Mouse (Mus musculus) heart, embryonic 15.5 days (tissue): ENCODE results near the gene Nfasc. TPM values are rescaled to one million over a fixed set of nuclear protein-coding genes. Genes with fewer than 3 reads are reported as not detected.
A peak's percentile ranks its signal among the peaks of the same experiment; 100 is the strongest.

Experiments used
- ATAC-seq: fragments of 200-750 bp; cut with Nextera tagmentation; replicated peaks from 2 replicates; pipeline ENCODE4 v1.8.0; 2017; ENCODE audit warnings: low read depth, moderate TSS enrichment; ENCODE audit not compliant: insufficient number of reproducible peaks, insufficient read depth, low FRiP score
- H3K27ac ChIP-seq: fragments of 300-500 bp; sonication (generic); 2 replicates; pipeline ENCODE4 v1.5.1; 2015; ENCODE audit warnings: mild to moderate bottlenecking, inconsistent platforms
- H3K27me3 ChIP-seq: fragments of 300-500 bp; sonication (generic); 2 replicates; pipeline ENCODE4 v1.6.1; 2015; ENCODE audit warnings: inconsistent platforms
- H3K36me3 ChIP-seq: fragments of 300-500 bp; sonication (generic); 2 replicates; pipeline ENCODE4 v1.6.1; 2015; ENCODE audit warnings: mild to moderate bottlenecking, inconsistent platforms
- H3K4me1 ChIP-seq: fragments of 300-500 bp; sonication (generic); replicated peaks from 2 replicates; pipeline ENCODE4 v1.6.1; 2015; ENCODE audit warnings: inconsistent platforms
- H3K4me2 ChIP-seq: fragments of 300-500 bp; sonication (generic); 2 replicates; pipeline ENCODE4 v1.6.1; 2015; ENCODE audit warnings: inconsistent platforms, mild to moderate bottlenecking, moderate library complexity
- H3K4me3 ChIP-seq: fragments of 300-500 bp; sonication (generic); 2 replicates; pipeline ENCODE4 v1.5.1; 2015; ENCODE audit warnings: mild to moderate bottlenecking, inconsistent platforms
- H3K9ac ChIP-seq: fragments of 300-500 bp; sonication (generic); 2 replicates; pipeline ENCODE4 v1.6.1; 2015; ENCODE audit warnings: mild to moderate bottlenecking, inconsistent platforms
- H3K9me3 ChIP-seq: fragments of 300-500 bp; sonication (generic); replicated peaks from 2 replicates; pipeline ENCODE4 v1.6.1; 2016; ENCODE audit warnings: inconsistent platforms
- WGBS: fragments of 180-500 bp; shearing (Covaris S2); methylation state at CpG from one replicate; pipeline ENCODE4 v1.1.7; 2015; ENCODE audit warnings: mixed read lengths; 5-methylcytosine and 5-hydroxymethylcytosine counted together
- polyA plus RNA-seq: library from polyadenylated mRNA; unstranded; fragments of >200 nt; fragmentation: Nextera tagmentation; extraction: Ambion mirVana; gene quantifications from 2 replicates; pipeline ENCODE4 v1.2.1, GENCODE M21; 2015

Gene Nfasc
- polyA plus RNA-seq, 1 experiment from 2014 or later = 0.28 TPM

- 50% methylated on average over 10 of the region's 10 CpGs for WGBS
- Histone ChIP-seq H3K36me3 (no peaks in the 10 kb centered on the region), H3K27me3 (peaks cover 16% of the 10 kb centered on the region; the same call in 1 of the 2 replicates), H3K9ac (no peak overlapping the region), H3K9me3 (no peaks in the 10 kb centered on the region), H3K4me1 (peaks cover 25% of the 10 kb centered on the region), H3K27ac (no peak overlapping the region), H3K4me3 (no peak overlapping the region), H3K4me2 (no peak overlapping the region)
- ATAC-seq = no peak
These were observed 179.2 kb downstream of the Nfasc start for GRCm38 (mm10) chr1:132562337-132562795.

- no peak overlapping the region for H3K4me2 ChIP-seq
- no peak overlapping the region for H3K9ac ChIP-seq
- 54% methylated on average over 8 of the region's 8 CpGs for WGBS
- H3K27ac ChIP-seq = no peak overlapping the region
- peaks cover 29% of the 10 kb centered on the region for H3K4me1 ChIP-seq
- H3K4me3 ChIP-seq = no peak overlapping the region
- no peak for ATAC-seq
- peaks cover 16% of the 10 kb centered on the region; the same call in 1 of the 2 replicates for H3K27me3 ChIP-seq
- no peaks in the 10 kb centered on the region for H3K9me3 ChIP-seq
- H3K36me3 ChIP-seq = no peaks in the 10 kb centered on the region
These were observed 180.5 kb downstream of the Nfasc start for GRCm38 (mm10) chr1:132560907-132561700.

- H3K9ac ChIP-seq = no peak overlapping the region
- no peak overlapping the region for H3K4me3 ChIP-seq
- no peaks in the 10 kb centered on the region for H3K9me3 ChIP-seq
- H3K27me3 ChIP-seq = peaks cover 16% of the 10 kb centered on the region; the same call in 1 of the 2 replicates
- H3K4me1 ChIP-seq = peaks cover 26% of the 10 kb centered on the region
- H3K27ac ChIP-seq = no peak overlapping the region
- no peak overlapping the region for H3K4me2 ChIP-seq
- WGBS = 25% methylated on average over 6 of the region's 6 CpGs
- H3K36me3 ChIP-seq = no peaks in the 10 kb centered on the region
- ATAC-seq = no peak
These were observed 182.6 kb downstream of the Nfasc start for GRCm38 (mm10) chr1:132559045-132559444.

GRCm38 (mm10) chr1:132557901-132558631 lies 183.5 kb downstream of the Nfasc start:
- 8% methylated on average over 9 of the region's 9 CpGs for WGBS
- H3K27me3 ChIP-seq = peaks cover 16% of the 10 kb centered on the region; the same call in 1 of the 2 replicates

GRCm38 (mm10) chr1:132543789-132544188 lies 197.8 kb downstream of the Nfasc start:
- H3K27me3 ChIP-seq = peaks cover 77% of the 10 kb centered on the region
- no peak for ATAC-seq
- no peaks in the 10 kb centered on the region for H3K36me3 ChIP-seq
- no peak overlapping the region for H3K27ac ChIP-seq
- WGBS = 66% methylated on average over 8 of the region's 8 CpGs
- no peaks in the 10 kb centered on the region for H3K9me3 ChIP-seq
- H3K4me3 ChIP-seq = no peak overlapping the region
- H3K4me2 ChIP-seq = no peak overlapping the region
- no peak overlapping the region for H3K9ac ChIP-seq
- peaks cover 14% of the 10 kb centered on the region for H3K4me1 ChIP-seq

More at GRCm38 (mm10) chr1:132557901-132558631, 183.5 kb downstream of the Nfasc start:
- Histone ChIP-seq H3K4me1 (peaks cover 26% of the 10 kb centered on the region), H3K27ac (no peak overlapping the region), H3K9ac (no peak overlapping the region), H3K9me3 (no peaks in the 10 kb centered on the region), H3K4me3 (no peak overlapping the region), H3K4me2 (no peak overlapping the region), H3K36me3 (no peaks in the 10 kb centered on the region)
- peak; percentile 79 for ATAC-seq

GRCm38 (mm10) chr1:132542762-132543306 lies 198.8 kb downstream of the Nfasc start, which contains the start of gene Cntn2:
Gene Cntn2 (minus strand): TSS chr1:132543256.
- 2% methylated on average over 30 of the region's 30 CpGs for WGBS
- peak within 1 kb of the TSS; percentile 5; the same call in 1 of the 2 replicates for H3K4me3 ChIP-seq
- peak within 1 kb of the TSS; percentile 42 for H3K4me2 ChIP-seq
- ATAC-seq = peak; percentile 19; the same call in 1 of the 2 replicates
- H3K9ac ChIP-seq = no peak within 1 kb of the TSS
- no peak within 1 kb of the TSS for H3K27ac ChIP-seq
- no peaks in the 10 kb centered on the region for H3K9me3 ChIP-seq
- H3K4me1 ChIP-seq = peaks cover 14% of the 10 kb centered on the region
- peaks cover 75% of the 10 kb centered on the region for H3K27me3 ChIP-seq
- no peaks in the 10 kb centered on the region for H3K36me3 ChIP-seq

GRCm38 (mm10) chr1:132541824-132542599 lies 199.6 kb downstream of the Nfasc start:
- H3K27ac ChIP-seq = no peak overlapping the region
- peaks cover 14% of the 10 kb centered on the region for H3K4me1 ChIP-seq
- no peaks in the 10 kb centered on the region for H3K36me3 ChIP-seq
- H3K4me3 ChIP-seq = 0 out of 2 replicates have a peak overlapping the region, but pooled peaks have one; percentile 5
- no peak overlapping the region for H3K4me2 ChIP-seq
- ATAC-seq = 0 out of 2 replicates have a peak, but pooled peaks have one; percentile 8
- no peak overlapping the region for H3K9ac ChIP-seq
- 14% methylated on average over 5 of the region's 5 CpGs for WGBS
- no peaks in the 10 kb centered on the region for H3K9me3 ChIP-seq
- H3K27me3 ChIP-seq = peaks cover 80% of the 10 kb centered on the region

GRCm38 (mm10) chr1:132541171-132541823 lies 200.3 kb downstream of the Nfasc start:
- H3K36me3 ChIP-seq = no peaks in the 10 kb centered on the region
- no peak overlapping the region for H3K4me2 ChIP-seq
- no peak overlapping the region for H3K9ac ChIP-seq
- H3K4me3 ChIP-seq = no peak overlapping the region
- peaks cover 14% of the 10 kb centered on the region for H3K4me1 ChIP-seq
- ATAC-seq = no peak
- 4% methylated on average over 14 of the region's 14 CpGs for WGBS
- H3K27me3 ChIP-seq = peaks cover 85% of the 10 kb centered on the region
- H3K9me3 ChIP-seq = no peaks in the 10 kb centered on the region
- H3K27ac ChIP-seq = no peak overlapping the region

- Histone ChIP-seq H3K4me1 (peaks cover 14% of the 10 kb centered on the region), H3K4me3 (no peak overlapping the region), H3K9me3 (no peaks in the 10 kb centered on the region), H3K27ac (no peak overlapping the region), H3K36me3 (no peaks in the 10 kb centered on the region), H3K4me2 (no peak overlapping the region), H3K9ac (no peak overlapping the region), H3K27me3 (peaks cover 90% of the 10 kb centered on the region)
- 34% methylated on average over 7 of the region's 7 CpGs for WGBS
- ATAC-seq = no peak
These were observed 200.9 kb downstream of the Nfasc start for GRCm38 (mm10) chr1:132540701-132541100.

GRCm38 (mm10) chr1:132537736-132538135 lies 203.9 kb downstream of the Nfasc start:
- Histone ChIP-seq H3K4me3 (no peak overlapping the region), H3K27ac (no peak overlapping the region), H3K36me3 (no peaks in the 10 kb centered on the region), H3K4me1 (peaks cover 10% of the 10 kb centered on the region), H3K9me3 (no peaks in the 10 kb centered on the region), H3K27me3 (peaks cover 93% of the 10 kb centered on the region), H3K9ac (no peak overlapping the region), H3K4me2 (no peak overlapping the region)
- 79% methylated on average over 5 of the region's 5 CpGs for WGBS
- no peak for ATAC-seq
